Mouse (Mus musculus) limb, embryonic 11.5 days (tissue): ENCODE measurements around the gene Polr1e. TPM values are rescaled to one million over a fixed set of nuclear protein-coding genes. Genes with fewer than 3 reads are reported as not detected.
"Not testable (repeated sequence)": the region's sequence is repeated elsewhere in the genome, so short reads cannot be mapped to it uniquely, and the experiment has no call there.

Experiments
- ATAC-seq: fragments of 200-750 bp; cut with Nextera tagmentation; 2 replicates; pipeline ENCODE4 v1.8.0; 2017; ENCODE audit warnings: low read depth; ENCODE audit not compliant: insufficient number of reproducible peaks, low FRiP score, low TSS enrichment
- DNase-seq: peaks from one replicate; pipeline ENCODE4 v3.0.0-alpha.2; 2015; ENCODE audit warnings: low spot score
- H3K27ac ChIP-seq: fragments of 300-500 bp; sonication (generic); replicated peaks from 2 replicates; pipeline ENCODE4 v1.5.1; 2014; ENCODE audit warnings: low read depth, mild to moderate bottlenecking, low read length
- H3K27me3 ChIP-seq: fragments of 300-500 bp; sonication (generic); 2 replicates; pipeline ENCODE4 v1.6.1; 2014; ENCODE audit warnings: mild to moderate bottlenecking, low read length, mixed read lengths; ENCODE audit not compliant: control insufficient read depth, insufficient read depth
- H3K36me3 ChIP-seq: fragments of 300-500 bp; sonication (generic); 2 replicates; pipeline ENCODE4 v1.6.1; 2014; ENCODE audit warnings: mild to moderate bottlenecking, low read length, moderate library complexity, mixed read lengths; ENCODE audit not compliant: control insufficient read depth, insufficient read depth
- H3K4me1 ChIP-seq: fragments of 300-500 bp; sonication (generic); 2 replicates; pipeline ENCODE4 v1.6.1; 2014; ENCODE audit warnings: low read length, mixed read lengths; ENCODE audit not compliant: control insufficient read depth, insufficient read depth
- H3K4me2 ChIP-seq: fragments of 300-500 bp; sonication (generic); 2 replicates; pipeline ENCODE4 v1.6.1; 2014; ENCODE audit warnings: low read depth, mild to moderate bottlenecking, moderate library complexity; ENCODE audit not compliant: severe bottlenecking
- H3K4me3 ChIP-seq: fragments of 300-500 bp; sonication (generic); 2 replicates; pipeline ENCODE4 v1.5.1; 2014; ENCODE audit warnings: low read depth, low read length
- H3K9ac ChIP-seq: fragments of 300-500 bp; sonication (generic); 2 replicates; pipeline ENCODE4 v1.6.1; 2014; ENCODE audit warnings: mild to moderate bottlenecking, low read length
- H3K9me3 ChIP-seq: fragments of 300-500 bp; sonication (generic); 2 replicates; pipeline ENCODE4 v1.6.1; 2016; ENCODE audit warnings: low read length; ENCODE audit not compliant: control insufficient read depth
- WGBS: fragments of 180-500 bp; shearing (Covaris S2); extraction: QIAGEN DNeasy Blood & Tissue Kit; methylation state at CpG from one replicate; pipeline ENCODE4 v1.1.7; 2014; 5-methylcytosine and 5-hydroxymethylcytosine counted together
- polyA plus RNA-seq: library from polyadenylated mRNA; unstranded; fragments of >200 nt; fragmentation: Nextera tagmentation; extraction: Ambion mirVana; gene quantifications from 2 replicates; pipeline ENCODE4 v1.2.1, GENCODE M21; 2014

Polr1e gene
- polyA plus RNA-seq, 1 experiment from 2014 or later = 56.3 TPM

GRCm38 (mm10) chr4:45036048-45036447 is 17.7 kb downstream of the Polr1e start:
- DNase-seq (no peak), ATAC-seq (no peak)
- H3K4me1 ChIP-seq = no peaks in the 10 kb centered on the region
- H3K36me3 ChIP-seq = peaks cover 7% of the 10 kb centered on the region
- no peaks in the 10 kb centered on the region for H3K9me3 ChIP-seq
- H3K27me3 ChIP-seq = no peaks in the 10 kb centered on the region
- H3K4me3 ChIP-seq = no peak overlapping the region
- no peak overlapping the region for H3K27ac ChIP-seq
- 94% methylated on average over 10 of the region's 10 CpGs for WGBS
- H3K4me2 ChIP-seq = no peak overlapping the region
- H3K9ac ChIP-seq = no peak overlapping the region

GRCm38 (mm10) chr4:45036571-45036970 is 18.2 kb downstream of the Polr1e start:
- Histone ChIP-seq H3K9ac (no peak overlapping the region), H3K9me3 (no peaks in the 10 kb centered on the region), H3K4me2 (no peak overlapping the region), H3K4me3 (no peak overlapping the region), H3K36me3 (peaks cover 7% of the 10 kb centered on the region), H3K27ac (no peak overlapping the region), H3K27me3 (no peaks in the 10 kb centered on the region), H3K4me1 (no peaks in the 10 kb centered on the region)
- ATAC-seq (no peak), DNase-seq (no peak)
- WGBS = 88% methylated on average over 5 of the region's 5 CpGs

GRCm38 (mm10) chr4:45037455-45038410 is 19.4 kb downstream of the Polr1e start:
- no peak overlapping the region for H3K4me2 ChIP-seq
- H3K9ac ChIP-seq = no peak overlapping the region
- H3K36me3 ChIP-seq = peaks cover 7% of the 10 kb centered on the region
- no peak overlapping the region for H3K27ac ChIP-seq
- ATAC-seq (no peak), DNase-seq (no peak)
- 90% methylated on average over 13 of the region's 13 CpGs for WGBS
- H3K27me3 ChIP-seq = no peaks in the 10 kb centered on the region
- no peaks in the 10 kb centered on the region for H3K9me3 ChIP-seq
- no peak overlapping the region for H3K4me3 ChIP-seq
- no peaks in the 10 kb centered on the region for H3K4me1 ChIP-seq

GRCm38 (mm10) chr4:45038879-45039278 is 20.5 kb downstream of the Polr1e start:
- H3K27ac ChIP-seq, ATAC-seq, H3K27me3 ChIP-seq, H3K4me1 ChIP-seq, H3K9me3 ChIP-seq, H3K9ac ChIP-seq, H3K36me3 ChIP-seq, H3K4me3 ChIP-seq, DNase-seq, H3K4me2 ChIP-seq: not testable (repeated sequence)
- 64% methylated on average over 8 of the region's 8 CpGs for WGBS

- H3K9me3 ChIP-seq, H3K27ac ChIP-seq, H3K4me3 ChIP-seq, H3K4me2 ChIP-seq, H3K27me3 ChIP-seq, H3K4me1 ChIP-seq, DNase-seq, H3K9ac ChIP-seq, ATAC-seq, H3K36me3 ChIP-seq: not testable (repeated sequence)
- 90% methylated on average over 7 of the region's 7 CpGs for WGBS
Measured at GRCm38 (mm10) chr4:45039546-45039945, 21.2 kb downstream of the Polr1e start.

GRCm38 (mm10) chr4:45040795-45041194 is 22.4 kb downstream of the Polr1e start:
- WGBS = 83% methylated on average over 7 of the region's 7 CpGs
- no peaks in the 10 kb centered on the region for H3K27me3 ChIP-seq
- H3K36me3 ChIP-seq = peaks cover 10% of the 10 kb centered on the region; the same call in 1 of the 2 replicates
- H3K4me1 ChIP-seq = no peaks in the 10 kb centered on the region
- H3K27ac ChIP-seq = no peak overlapping the region
- H3K9ac ChIP-seq = no peak overlapping the region
- no peak overlapping the region for H3K4me2 ChIP-seq
- ATAC-seq = no peak
- no peak overlapping the region for H3K4me3 ChIP-seq
- no peaks in the 10 kb centered on the region for H3K9me3 ChIP-seq
- no peak for DNase-seq

- Histone ChIP-seq H3K4me1 (no peaks in the 10 kb centered on the region), H3K36me3 (peaks cover 8% of the 10 kb centered on the region; the same call in 1 of the 2 replicates), H3K9me3 (no peaks in the 10 kb centered on the region), H3K27me3 (no peaks in the 10 kb centered on the region), H3K9ac (no peak overlapping the region), H3K27ac (no peak overlapping the region), H3K4me2 (no peak overlapping the region), H3K4me3 (no peak overlapping the region)
- DNase-seq = no peak
- 93% methylated on average over 5 of the region's 5 CpGs for WGBS
- no peak for ATAC-seq
Measured at GRCm38 (mm10) chr4:45046679-45047078, 28.3 kb downstream of the Polr1e start.

- Histone ChIP-seq H3K27me3 (no peaks in the 10 kb centered on the region), H3K9ac (no peak overlapping the region), H3K4me1 (no peaks in the 10 kb centered on the region), H3K9me3 (no peaks in the 10 kb centered on the region), H3K36me3 (peaks cover 7% of the 10 kb centered on the region; the same call in 1 of the 2 replicates), H3K27ac (no peak overlapping the region), H3K4me3 (no peak overlapping the region), H3K4me2 (no peak overlapping the region)
- ATAC-seq (no peak), DNase-seq (no peak)
- WGBS = 88% methylated on average over 9 of the region's 9 CpGs
Measured at GRCm38 (mm10) chr4:45047286-45047887, 29.0 kb downstream of the Polr1e start.
